Mouse (Mus musculus) G1E (cell line): ENCODE results near the gene Mlycd.

Experiments used
- CTCF ChIP-seq: IDR thresholded peaks from 2 replicates; pipeline ENCODE4 v1.5.1; 2012; ENCODE audit warnings: low read depth, low read length, inconsistent platforms, mixed read lengths
- GATA1 ChIP-seq: IDR thresholded peaks from 2 replicates; pipeline ENCODE4 v1.6.1; 2012; ENCODE audit warnings: borderline replicate concordance, low read length, inconsistent platforms, mixed read lengths
- GATA2 ChIP-seq: IDR thresholded peaks from 2 replicates; pipeline ENCODE4 v1.6.1; 2012; ENCODE audit warnings: low read depth, low read length, inconsistent platforms, borderline replicate concordance
- POLR2AphosphoS5 ChIP-seq: IDR thresholded peaks from 2 replicates; pipeline ENCODE4 v1.6.1; 2012; ENCODE audit warnings: low read depth, low read length, inconsistent platforms; ENCODE audit not compliant: insufficient replicate concordance

- TF ChIP-seq CTCF (no peak), POLR2AphosphoS5 (no peak), GATA1 (no peak), GATA2 (no peak)
Observed at GRCm38 (mm10) chr8:119385854-119386253, 8.8 kb upstream of the Mlycd start.
